Mouse (Mus musculus) midbrain, embryonic 12.5 days (tissue): ENCODE data around the gene Tab1. TPM values are rescaled to one million over a fixed set of nuclear protein-coding genes. Genes with fewer than 3 reads are reported as not detected.

Source experiments
- ATAC-seq: fragments of 200-750 bp; cut with Nextera tagmentation; 2 replicates; pipeline ENCODE4 v1.8.0; 2017; ENCODE audit warnings: low read depth, moderate TSS enrichment, moderate library complexity; ENCODE audit not compliant: low FRiP score
- H3K27ac ChIP-seq: fragments of 300-500 bp; sonication (generic); replicated peaks from 2 replicates; pipeline ENCODE4 v1.5.1; 2016; ENCODE audit warnings: mild to moderate bottlenecking
- H3K27me3 ChIP-seq: fragments of 300-500 bp; sonication (generic); 2 replicates; pipeline ENCODE4 v1.6.1; 2016; ENCODE audit warnings: mild to moderate bottlenecking
- H3K36me3 ChIP-seq: fragments of 300-500 bp; sonication (generic); 2 replicates; pipeline ENCODE4 v1.6.1; 2016
- H3K4me1 ChIP-seq: fragments of 300-500 bp; sonication (generic); 2 replicates; pipeline ENCODE4 v1.6.1; 2016
- H3K4me2 ChIP-seq: fragments of 300-500 bp; sonication (generic); replicated peaks from 2 replicates; pipeline ENCODE4 v1.6.1; 2016; ENCODE audit warnings: mild to moderate bottlenecking, moderate library complexity
- H3K4me3 ChIP-seq: fragments of 300-500 bp; sonication (generic); 2 replicates; pipeline ENCODE4 v1.5.1; 2016; ENCODE audit warnings: mild to moderate bottlenecking
- H3K9ac ChIP-seq: fragments of 300-500 bp; sonication (generic); replicated peaks from 2 replicates; pipeline ENCODE4 v1.6.1; 2016; ENCODE audit warnings: mild to moderate bottlenecking, moderate library complexity
- H3K9me3 ChIP-seq: fragments of 300-500 bp; sonication (generic); 2 replicates; pipeline ENCODE4 v1.6.1; 2016; ENCODE audit warnings: mild to moderate bottlenecking
- WGBS: fragments of 180-500 bp; shearing (Covaris S2); methylation state at CpG from one replicate; pipeline ENCODE4 v1.1.7; 2016; 5-methylcytosine and 5-hydroxymethylcytosine counted together
- polyA plus RNA-seq: library from polyadenylated mRNA; unstranded; fragments of >200 nt; fragmentation: Nextera tagmentation; extraction: Ambion mirVana; gene quantifications from 2 replicates; pipeline ENCODE4 v1.2.1, GENCODE M21; 2016

Gene Tab1
- polyA plus RNA-seq, 1 experiment from 2014 or later, result 41.9 TPM

DNA sequence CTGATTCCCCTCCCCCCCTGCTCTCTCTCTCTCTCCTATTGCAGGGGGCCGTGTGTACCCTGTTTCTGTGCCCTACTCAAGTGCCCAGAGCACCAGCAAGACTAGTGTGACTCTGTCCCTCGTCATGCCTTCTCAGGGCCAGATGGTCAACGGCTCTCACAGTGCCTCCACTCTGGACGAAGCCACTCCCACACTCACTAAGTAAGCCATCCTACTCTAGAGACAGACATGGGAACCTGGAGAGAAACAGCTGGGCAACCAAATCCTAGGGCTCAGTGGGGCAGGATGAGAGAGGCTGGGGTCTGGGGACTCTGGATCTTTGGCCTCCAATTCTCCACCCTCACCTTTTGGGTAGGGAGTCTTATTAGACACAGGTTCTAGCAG is 25.8 kb downstream of the Tab1 start:
- 59% methylated on average over 4 of the region's 4 CpGs for WGBS
- Histone ChIP-seq H3K27ac (0 out of 2 replicates have a peak overlapping the region, but pooled peaks have one; percentile 43), H3K36me3 (peaks cover 96% of the 10 kb centered on the region), H3K4me1 (0 out of 2 replicates have a peak, but pooled peaks cover 6% of the 10 kb centered on the region), H3K4me2 (no peak overlapping the region), H3K9me3 (no peaks in the 10 kb centered on the region), H3K9ac (no peak overlapping the region), H3K27me3 (no peaks in the 10 kb centered on the region), H3K4me3 (no peak overlapping the region)
- ATAC-seq, result no peak

DNA sequence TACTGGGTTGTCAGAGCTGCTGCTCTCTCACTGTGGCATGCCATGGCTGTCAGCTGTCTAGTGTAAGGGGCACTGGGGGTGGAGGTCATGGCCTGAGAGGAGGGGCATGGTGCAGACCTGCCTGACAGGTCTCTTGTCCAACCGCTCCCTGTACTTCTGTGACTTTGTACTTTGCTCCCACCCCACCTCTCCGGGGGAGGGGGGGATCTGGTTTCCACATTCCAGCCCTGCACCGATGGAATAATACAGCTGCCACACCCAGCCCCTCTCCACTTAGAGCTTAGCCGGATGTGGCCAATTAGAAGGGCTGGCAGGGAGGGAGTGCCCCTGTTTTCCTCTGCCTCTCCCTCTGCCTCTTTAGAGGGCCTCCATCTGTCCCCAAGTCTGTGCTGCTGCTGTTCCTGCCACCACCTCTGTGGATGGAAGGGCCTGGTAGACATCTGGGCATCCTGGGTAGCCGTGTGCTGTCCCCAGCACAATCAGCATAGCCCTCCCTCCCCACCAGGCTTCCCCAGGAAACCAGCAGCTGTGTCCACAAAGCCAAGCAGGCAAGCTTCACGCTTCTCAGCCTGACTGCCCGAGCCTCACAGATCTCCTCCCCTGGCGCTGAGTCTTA is 26.5 kb downstream of the Tab1 start:
- H3K9ac ChIP-seq, result no peak overlapping the region
- ATAC-seq, result no peak

DNA sequence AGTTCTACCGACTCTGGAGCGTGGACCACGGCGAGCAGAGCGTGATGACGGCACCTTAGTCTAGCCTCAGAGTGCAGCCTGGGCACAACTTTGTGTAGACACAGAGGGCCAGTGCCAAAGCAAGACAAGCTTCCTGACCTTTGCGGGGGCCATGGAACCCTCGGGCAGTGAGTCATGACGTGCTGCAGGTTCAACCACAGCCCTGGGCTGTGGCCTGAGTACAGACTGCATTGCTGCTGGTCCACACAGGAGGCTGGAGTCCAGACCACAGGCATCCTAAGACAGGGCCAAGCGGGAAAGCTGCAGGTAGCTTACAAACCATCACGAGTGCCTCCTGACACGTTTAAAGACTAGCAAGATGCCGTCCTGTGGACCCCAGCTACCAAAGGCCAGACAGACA is 27.3 kb downstream of the Tab1 start:
- Histone ChIP-seq H3K9me3 (no peaks in the 10 kb centered on the region), H3K27me3 (no peaks in the 10 kb centered on the region), H3K4me1 (0 out of 2 replicates have a peak, but pooled peaks cover 6% of the 10 kb centered on the region), H3K4me2 (no peak overlapping the region), H3K4me3 (no peak overlapping the region), H3K36me3 (peaks cover 84% of the 10 kb centered on the region), H3K27ac (peak overlapping the region; percentile 43), H3K9ac (no peak overlapping the region)
- ATAC-seq, result no peak
- 92% methylated on average over 13 of the region's 13 CpGs for WGBS

More for the DNA sequence above, 26.5 kb downstream of the Tab1 start:
- 38% methylated on average over 8 of the region's 8 CpGs for WGBS
- H3K9me3 ChIP-seq, result no peaks in the 10 kb centered on the region
- peaks cover 92% of the 10 kb centered on the region for H3K36me3 ChIP-seq
- H3K4me3 ChIP-seq, result no peak overlapping the region
- H3K27me3 ChIP-seq, result no peaks in the 10 kb centered on the region
- H3K27ac ChIP-seq, result peak overlapping the region; percentile 43
- H3K4me1 ChIP-seq, result 0 out of 2 replicates have a peak, but pooled peaks cover 6% of the 10 kb centered on the region
- H3K4me2 ChIP-seq, result no peak overlapping the region

DNA sequence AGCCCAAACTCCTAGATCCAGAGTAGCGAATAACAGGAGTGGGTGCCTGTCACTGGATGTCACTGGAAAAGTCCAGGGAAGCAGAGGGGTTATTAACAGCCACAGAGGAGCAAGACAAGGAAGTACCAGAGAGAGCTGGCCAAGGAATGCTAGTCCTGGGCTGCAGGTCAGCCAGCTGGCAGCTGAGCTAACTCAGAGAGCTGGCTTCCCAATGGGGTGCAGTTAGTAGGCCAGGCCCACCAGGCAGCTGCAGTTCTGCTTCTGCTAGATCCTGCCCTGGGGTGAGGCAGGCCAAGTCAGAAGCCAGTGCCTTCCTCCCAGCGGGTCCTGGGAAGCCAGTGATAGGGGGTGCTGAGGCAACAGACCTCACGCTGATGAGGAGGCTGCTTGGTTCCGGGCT is 27.8 kb downstream of the Tab1 start:
- Histone ChIP-seq H3K36me3 (peaks cover 79% of the 10 kb centered on the region), H3K9ac (no peak overlapping the region), H3K4me3 (no peak overlapping the region), H3K27me3 (no peaks in the 10 kb centered on the region), H3K4me1 (0 out of 2 replicates have a peak, but pooled peaks cover 6% of the 10 kb centered on the region), H3K9me3 (no peaks in the 10 kb centered on the region), H3K27ac (no peak overlapping the region), H3K4me2 (no peak overlapping the region)
- WGBS, result 88% methylated on average over 4 of the region's 4 CpGs
- no peak for ATAC-seq

DNA sequence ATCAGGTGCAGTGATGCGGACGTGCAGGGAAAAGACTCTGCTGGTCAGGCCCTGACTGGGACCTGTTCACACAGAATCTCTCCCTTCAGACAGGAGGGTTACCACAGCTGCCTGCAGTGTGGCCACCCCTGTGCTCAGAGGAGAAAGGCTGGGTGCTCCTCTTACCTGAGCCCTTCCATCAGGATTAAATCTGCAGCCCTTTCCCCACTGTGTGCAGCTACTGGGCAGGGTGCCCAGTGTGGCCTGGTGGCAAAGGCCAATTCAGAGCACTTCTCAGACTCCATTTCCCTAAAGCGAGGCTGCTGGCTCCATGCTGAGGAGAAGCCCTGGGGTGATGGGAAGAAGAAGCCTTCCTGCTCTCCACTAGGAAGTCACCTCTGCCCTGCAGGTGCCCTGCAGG is 28.3 kb downstream of the Tab1 start:
- no peaks in the 10 kb centered on the region for H3K27me3 ChIP-seq
- H3K4me1 ChIP-seq, result 0 out of 2 replicates have a peak, but pooled peaks cover 6% of the 10 kb centered on the region
- no peak overlapping the region for H3K4me3 ChIP-seq
- no peak overlapping the region for H3K4me2 ChIP-seq
- ATAC-seq, result no peak
- H3K36me3 ChIP-seq, result peaks cover 74% of the 10 kb centered on the region
- H3K9me3 ChIP-seq, result no peaks in the 10 kb centered on the region
- no peak overlapping the region for H3K9ac ChIP-seq
- WGBS, result 90% methylated on average over 3 of the region's 3 CpGs
- no peak overlapping the region for H3K27ac ChIP-seq

DNA sequence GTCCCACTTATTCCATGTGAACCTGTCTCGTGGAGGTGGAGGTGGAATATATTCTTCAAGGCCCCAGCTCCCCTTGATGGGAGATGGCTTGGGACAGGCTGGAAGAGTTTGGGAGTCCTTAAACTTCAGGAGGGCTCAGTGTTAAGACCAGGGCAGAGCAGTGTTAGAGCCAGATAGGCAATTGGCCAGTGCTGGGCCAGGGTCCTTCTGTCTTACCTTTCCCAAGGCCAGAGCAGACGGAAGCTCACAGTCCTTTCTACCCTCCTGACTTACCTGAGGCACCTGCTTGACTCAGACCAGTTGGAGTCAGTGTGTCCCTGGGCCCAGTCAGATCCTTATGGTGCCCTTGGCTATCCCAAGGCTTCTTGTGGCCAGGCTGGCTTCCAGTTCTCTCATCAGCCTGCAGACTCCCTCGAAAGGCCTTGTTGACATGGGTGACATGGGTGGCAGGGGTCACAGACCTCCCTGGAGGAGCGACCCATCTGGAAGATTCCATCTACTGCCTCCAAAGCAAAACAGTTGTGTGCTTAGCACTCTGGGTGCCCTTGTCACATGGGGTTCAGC is 29.6 kb downstream of the Tab1 start:
- Histone ChIP-seq H3K27ac (no peak overlapping the region), H3K36me3 (peaks cover 62% of the 10 kb centered on the region), H3K4me3 (no peak overlapping the region), H3K4me2 (no peak overlapping the region), H3K9me3 (no peaks in the 10 kb centered on the region), H3K27me3 (no peaks in the 10 kb centered on the region), H3K9ac (no peak overlapping the region), H3K4me1 (0 out of 2 replicates have a peak, but pooled peaks cover 6% of the 10 kb centered on the region)
- 87% methylated on average over 4 of the region's 4 CpGs for WGBS
- no peak for ATAC-seq

DNA sequence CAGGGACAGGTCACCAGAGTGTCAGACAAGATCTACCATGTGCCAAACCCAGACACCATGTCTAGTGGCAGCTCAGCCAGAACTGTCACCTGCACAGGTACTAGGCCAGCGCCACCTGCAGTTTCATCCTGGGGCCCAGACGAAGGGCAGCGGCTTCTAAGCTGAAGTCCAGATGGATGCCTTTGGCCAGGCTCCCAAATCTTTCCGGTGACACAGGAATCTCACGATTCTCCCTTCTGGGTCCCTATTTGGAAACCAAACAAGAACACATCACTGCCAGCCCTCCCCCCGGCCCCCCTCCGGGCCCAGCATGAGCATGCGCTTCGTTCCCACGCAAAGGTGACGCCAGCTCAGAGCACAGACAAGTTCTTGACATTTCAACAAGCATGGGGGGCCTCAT is 30.3 kb downstream of the Tab1 start:
- Histone ChIP-seq H3K27me3 (no peaks in the 10 kb centered on the region), H3K36me3 (peaks cover 54% of the 10 kb centered on the region)
- WGBS, result 91% methylated on average over 11 of the region's 11 CpGs

DNA sequence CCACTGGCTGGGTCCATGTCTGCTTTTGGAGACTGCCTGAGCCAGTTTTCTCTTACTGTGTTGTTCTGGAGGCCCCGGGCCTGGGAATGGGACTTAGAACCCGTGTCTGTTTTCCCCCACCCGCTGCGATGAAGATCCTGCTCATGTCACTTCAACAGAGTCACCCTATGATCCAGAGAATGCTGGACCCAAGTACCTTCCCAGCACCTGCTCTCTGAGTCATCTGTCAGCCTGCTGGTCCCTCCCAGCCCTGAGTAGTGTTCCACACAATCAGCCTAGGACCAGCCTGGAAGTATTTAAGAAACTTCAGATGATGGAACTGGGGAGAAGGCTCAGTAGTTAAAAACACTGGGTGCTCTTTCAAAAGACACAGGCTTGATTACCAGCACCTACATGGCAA is 30.8 kb downstream of the Tab1 start:
- H3K27me3 ChIP-seq, result no peaks in the 10 kb centered on the region
- no peak for ATAC-seq
- H3K4me1 ChIP-seq, result 0 out of 2 replicates have a peak, but pooled peaks cover 6% of the 10 kb centered on the region
- no peak overlapping the region for H3K9ac ChIP-seq
- H3K4me3 ChIP-seq, result no peak overlapping the region
- WGBS, result 84% methylated on average over 4 of the region's 4 CpGs
- H3K4me2 ChIP-seq, result no peak overlapping the region
- no peak overlapping the region for H3K27ac ChIP-seq
- H3K36me3 ChIP-seq, result peaks cover 50% of the 10 kb centered on the region
- no peaks in the 10 kb centered on the region for H3K9me3 ChIP-seq

More for the DNA sequence above, 30.3 kb downstream of the Tab1 start:
- Histone ChIP-seq H3K4me2 (no peak overlapping the region), H3K9me3 (no peaks in the 10 kb centered on the region), H3K9ac (no peak overlapping the region), H3K27ac (no peak overlapping the region), H3K4me3 (no peak overlapping the region), H3K4me1 (0 out of 2 replicates have a peak, but pooled peaks cover 6% of the 10 kb centered on the region)
- ATAC-seq, result no peak

DNA sequence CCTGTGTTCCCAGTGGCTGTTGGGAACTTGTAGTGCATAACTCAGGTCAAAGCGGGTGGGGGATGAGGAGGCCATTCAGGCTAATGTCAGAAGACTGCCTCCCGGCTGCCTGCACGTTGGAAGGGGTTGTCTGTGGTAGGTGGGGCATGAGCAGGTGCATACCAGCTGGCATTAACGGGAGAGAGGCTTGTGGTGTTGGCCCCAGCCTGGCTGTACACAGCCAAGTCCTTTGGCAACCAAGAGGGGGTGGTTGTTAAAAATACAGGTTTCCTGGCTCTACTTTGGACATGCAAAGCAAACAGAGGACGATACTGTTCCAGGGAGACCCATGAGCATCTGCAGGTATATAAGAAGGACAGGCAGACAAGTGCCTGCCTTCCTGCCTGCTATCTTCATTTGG is 32.5 kb downstream of the Tab1 start:
- no peaks in the 10 kb centered on the region for H3K9me3 ChIP-seq
- peaks cover 2% of the 10 kb centered on the region; the same call in 1 of the 2 replicates for H3K27me3 ChIP-seq
- peaks cover 33% of the 10 kb centered on the region for H3K36me3 ChIP-seq
- no peak for ATAC-seq
- no peak overlapping the region for H3K9ac ChIP-seq
- no peaks in the 10 kb centered on the region for H3K4me1 ChIP-seq
- H3K27ac ChIP-seq, result no peak overlapping the region
- H3K4me2 ChIP-seq, result no peak overlapping the region
- WGBS, result 65% methylated on average over 5 of the region's 5 CpGs
- no peak overlapping the region for H3K4me3 ChIP-seq

DNA sequence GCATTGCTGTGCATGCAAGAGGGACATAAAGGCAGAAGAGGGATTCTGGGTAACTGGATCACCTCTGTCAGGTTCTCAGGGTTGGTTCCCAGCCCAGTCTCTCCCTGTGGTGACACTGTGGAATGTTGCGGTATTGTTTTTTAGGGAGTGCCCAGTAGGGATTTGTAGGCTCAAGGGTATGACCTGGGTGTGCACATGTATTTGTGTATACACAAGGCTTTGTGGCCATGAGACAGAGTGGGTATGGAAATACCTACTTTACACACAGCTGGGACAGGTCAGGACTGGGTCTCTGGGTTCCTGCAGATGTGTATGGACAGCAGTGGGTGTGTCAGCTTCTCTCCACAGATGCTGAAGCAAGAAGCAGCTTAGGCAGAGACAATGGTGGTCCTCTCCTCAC is 36.6 kb downstream of the Tab1 start:
- H3K36me3 ChIP-seq, result no peaks in the 10 kb centered on the region
- H3K4me1 ChIP-seq, result peaks cover 9% of the 10 kb centered on the region
- WGBS, result 97% methylated on average over 1 of the region's 1 CpGs
- H3K27ac ChIP-seq, result no peak overlapping the region
- H3K9ac ChIP-seq, result no peak overlapping the region
- peaks cover 19% of the 10 kb centered on the region; the same call in 1 of the 2 replicates for H3K27me3 ChIP-seq
- no peak overlapping the region for H3K4me2 ChIP-seq
- no peaks in the 10 kb centered on the region for H3K9me3 ChIP-seq
- H3K4me3 ChIP-seq, result no peak overlapping the region
- no peak for ATAC-seq

DNA sequence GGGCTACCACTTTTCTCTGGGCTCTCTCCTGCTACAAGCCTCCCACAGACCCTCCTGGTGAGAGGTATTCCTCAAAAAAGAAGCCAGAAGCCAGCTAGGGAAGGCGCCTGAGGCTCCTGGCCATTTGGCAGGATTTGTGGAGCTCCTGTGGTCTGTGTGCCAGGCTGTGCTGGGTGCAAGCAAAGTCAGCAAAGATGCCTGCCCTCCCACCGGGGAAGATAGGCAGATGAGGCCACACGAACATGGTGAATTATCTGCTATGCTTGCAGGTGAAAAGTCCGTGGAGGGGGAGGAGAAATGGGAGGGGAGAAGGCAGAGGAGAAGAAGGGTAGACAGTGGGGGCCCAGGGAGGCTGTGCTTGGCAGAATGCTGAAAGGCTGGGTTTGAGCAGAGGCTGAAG is 37.4 kb downstream of the Tab1 start:
- Histone ChIP-seq H3K27me3 (peaks cover 19% of the 10 kb centered on the region; the same call in 1 of the 2 replicates), H3K36me3 (no peaks in the 10 kb centered on the region), H3K4me1 (peaks cover 18% of the 10 kb centered on the region), H3K4me3 (no peak overlapping the region), H3K4me2 (no peak overlapping the region), H3K27ac (no peak overlapping the region), H3K9me3 (no peaks in the 10 kb centered on the region), H3K9ac (no peak overlapping the region)
- WGBS, result 43% methylated on average over 4 of the region's 4 CpGs
- ATAC-seq, result no peak

DNA sequence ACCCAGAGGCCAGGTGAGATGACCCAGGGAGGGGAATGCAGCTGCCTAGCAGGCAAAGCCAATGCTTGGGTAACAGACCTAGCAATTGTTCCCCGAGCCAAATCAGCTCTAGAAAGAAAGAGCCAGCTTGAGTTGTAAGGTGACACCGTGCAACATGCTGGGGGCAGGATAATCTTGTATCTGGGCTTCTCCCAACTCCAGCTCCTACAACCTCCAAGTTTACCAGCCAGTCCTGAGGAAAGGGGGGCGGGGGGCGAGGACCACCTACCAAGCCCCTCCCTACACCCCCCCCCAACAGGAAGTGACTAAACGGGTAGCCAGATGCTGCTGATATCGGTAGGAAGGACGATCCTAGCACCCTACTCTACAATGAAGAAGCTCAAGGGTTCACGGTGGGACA is 38.4 kb downstream of the Tab1 start:
- Histone ChIP-seq H3K9ac (no peak overlapping the region), H3K27ac (no peak overlapping the region)
- 12% methylated on average over 8 of the region's 8 CpGs for WGBS

More for the DNA sequence above, 38.4 kb downstream of the Tab1 start:
- no peak overlapping the region for H3K4me3 ChIP-seq
- peaks cover 19% of the 10 kb centered on the region; the same call in 1 of the 2 replicates for H3K27me3 ChIP-seq
- H3K4me2 ChIP-seq, result no peak overlapping the region
- H3K36me3 ChIP-seq, result no peaks in the 10 kb centered on the region
- ATAC-seq, result no peak
- no peaks in the 10 kb centered on the region for H3K9me3 ChIP-seq
- peaks cover 26% of the 10 kb centered on the region for H3K4me1 ChIP-seq
